Mouse (Mus musculus): ENCODE data around the gene Kcnh1. TPM values are rescaled to one million over a fixed set of nuclear protein-coding genes. Genes with fewer than 3 reads are reported as not detected.

Gene Kcnh1
- polyA plus RNA-seq, 2 experiments = under 0.01 TPM; not detected in 1

GRCm38 (mm10) chr1:192197495-192197894 lies 6.9 kb downstream of the Kcnh1 start:
- TF ChIP-seq CTCF (IDR thresholded peaks at IDR 0.05; ENCODE audit: low read depth) (no peak), EP300 (IDR thresholded peaks at IDR 0.05; ENCODE audit: low read depth) (no peak)
- no peaks in the 10 kb centered on the region for H3K9me3 ChIP-seq (ENCODE audit: control insufficient read depth, low read length)
- no peak overlapping the region for H3K27ac ChIP-seq
- peaks cover 2% of the 10 kb centered on the region; the same call in 1 of the 2 replicates for H3K27me3 ChIP-seq (ENCODE audit: control insufficient read depth, insufficient read depth, low read length)
- WGBS (ENCODE audit: insufficient replicate concordance) = 49% methylated on average over 10 of the region's 10 CpGs
- H3K4me2 ChIP-seq (ENCODE audit: low read depth) = no peak overlapping the region
- H3K9ac ChIP-seq (replicated peaks) = no peak overlapping the region
- no peaks in the 10 kb centered on the region for H3K4me1 ChIP-seq (replicated peaks; ENCODE audit: control insufficient read depth in 2 of 2, insufficient read depth in 2 of 2, low read length in 1 of 2)
- no peaks in the 10 kb centered on the region for H3K36me3 ChIP-seq (replicated peaks; ENCODE audit: control insufficient read depth, insufficient read depth, low read depth)
- no peak overlapping the region for H3K4me3 ChIP-seq (ENCODE audit: insufficient read depth in 1 of 2, low read depth in 2 of 2, low read length in 2 of 2)
- DNase-seq (ENCODE audit: low read depth in 3 of 3, low spot score in 3 of 3) = no peak
- ATAC-seq (ENCODE audit: insufficient read depth) = no peak

DNA sequence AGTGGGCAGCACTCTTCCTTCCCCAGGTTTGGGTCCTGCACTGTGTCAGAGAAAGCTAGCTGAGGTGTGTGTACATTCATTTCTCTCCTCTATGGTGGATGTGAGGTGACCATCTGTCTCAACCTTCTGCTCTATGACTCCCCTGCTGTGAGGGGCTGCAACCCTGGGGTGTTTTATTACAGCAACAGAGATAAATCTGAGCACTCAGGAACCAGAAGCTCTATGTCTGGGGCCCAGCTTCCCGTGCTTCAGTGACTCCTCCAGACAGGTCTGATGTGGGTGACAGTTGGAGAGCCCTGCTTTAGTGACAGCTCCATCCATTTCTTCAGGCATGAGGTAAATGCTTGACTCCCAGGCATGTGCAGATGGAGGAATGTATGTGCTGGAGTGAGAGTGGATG lies 12.4 kb downstream of the Kcnh1 start:
- TF ChIP-seq EP300 (IDR thresholded peaks at IDR 0.05; ENCODE audit: low read depth) = no peak
- TF ChIP-seq CTCF (IDR thresholded peaks at IDR 0.05; ENCODE audit: low read depth) = no peak
- Histone ChIP-seq H3K9me3 (ENCODE audit: control insufficient read depth, low read length) (no peaks in the 10 kb centered on the region), H3K4me2 (ENCODE audit: low read depth) (no peak overlapping the region), H3K36me3 (replicated peaks; ENCODE audit: control insufficient read depth, insufficient read depth, low read depth) (no peaks in the 10 kb centered on the region), H3K4me1 (replicated peaks; ENCODE audit: control insufficient read depth in 2 of 2, insufficient read depth in 2 of 2, low read length in 1 of 2) (no peaks in the 10 kb centered on the region), H3K9ac (replicated peaks) (no peak overlapping the region), H3K4me3 (ENCODE audit: insufficient read depth in 1 of 2, low read depth in 2 of 2, low read length in 2 of 2) (no peak overlapping the region), H3K27me3 (ENCODE audit: control insufficient read depth, insufficient read depth, low read length) (no peaks in the 10 kb centered on the region), H3K27ac (no peak overlapping the region)
- 13% methylated on average over 1 of the region's 1 CpGs for WGBS (ENCODE audit: insufficient replicate concordance)
- ATAC-seq (ENCODE audit: insufficient read depth) = no peak
- DNase-seq (ENCODE audit: low read depth in 3 of 3, low spot score in 3 of 3) = no peak

- DNase-seq (ENCODE audit: low read depth in 3 of 3, low spot score in 3 of 3) = no peak
- no peak for ATAC-seq (ENCODE audit: insufficient read depth)
- WGBS (ENCODE audit: insufficient replicate concordance) = 41% methylated on average over 5 of the region's 5 CpGs
These were observed 17.4 kb downstream of the Kcnh1 start for GRCm38 (mm10) chr1:192207956-192208355.

DNA sequence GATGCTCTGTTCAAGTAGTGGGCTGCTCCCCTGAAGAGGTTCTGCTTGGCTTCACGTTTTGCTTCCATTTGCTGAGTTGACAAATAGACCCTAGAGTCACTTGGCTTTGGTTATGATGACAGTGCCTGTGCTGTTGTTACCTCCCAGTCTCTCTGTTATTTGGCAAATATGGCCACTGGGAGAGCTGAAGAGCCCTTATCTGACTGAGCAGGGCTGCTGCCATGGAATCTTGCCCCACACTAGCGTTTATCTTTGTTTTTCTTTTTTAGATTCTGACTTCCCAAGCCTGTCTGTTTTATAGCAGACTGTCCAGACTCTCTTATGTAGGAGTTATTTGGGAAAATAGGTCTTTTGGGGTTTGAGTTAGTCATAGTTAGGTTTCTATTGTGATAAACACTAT lies 21.9 kb downstream of the Kcnh1 start:
- Histone ChIP-seq H3K9ac (replicated peaks) (no peak overlapping the region), H3K9me3 (ENCODE audit: control insufficient read depth, low read length) (no peaks in the 10 kb centered on the region), H3K4me1 (replicated peaks; ENCODE audit: control insufficient read depth in 2 of 2, insufficient read depth in 2 of 2, low read length in 1 of 2) (no peaks in the 10 kb centered on the region), H3K27me3 (ENCODE audit: control insufficient read depth, insufficient read depth, low read length) (no peaks in the 10 kb centered on the region), H3K27ac (no peak overlapping the region), H3K36me3 (replicated peaks; ENCODE audit: control insufficient read depth, insufficient read depth, low read depth) (no peaks in the 10 kb centered on the region), H3K4me2 (ENCODE audit: low read depth) (no peak overlapping the region), H3K4me3 (ENCODE audit: insufficient read depth in 1 of 2, low read depth in 2 of 2, low read length in 2 of 2) (no peak overlapping the region)
- WGBS (ENCODE audit: insufficient replicate concordance) = 48% methylated on average over 2 of the region's 2 CpGs
- DNase-seq (ENCODE audit: low read depth in 3 of 3, low spot score in 3 of 3) (no peak), ATAC-seq (ENCODE audit: insufficient read depth) (no peak)
- TF ChIP-seq CTCF (IDR thresholded peaks at IDR 0.05; ENCODE audit: low read depth) = no peak
- TF ChIP-seq EP300 (IDR thresholded peaks at IDR 0.05; ENCODE audit: low read depth) = no peak

More at GRCm38 (mm10) chr1:192207956-192208355, 17.4 kb downstream of the Kcnh1 start:
- no peaks in the 10 kb centered on the region for H3K4me1 ChIP-seq (replicated peaks; ENCODE audit: control insufficient read depth in 2 of 2, insufficient read depth in 2 of 2, low read length in 1 of 2)
- H3K36me3 ChIP-seq (replicated peaks; ENCODE audit: control insufficient read depth, insufficient read depth, low read depth) = no peaks in the 10 kb centered on the region
- no peaks in the 10 kb centered on the region for H3K9me3 ChIP-seq (ENCODE audit: control insufficient read depth, low read length)
- H3K9ac ChIP-seq (replicated peaks) = no peak overlapping the region
- no peak for TF ChIP-seq EP300 (IDR thresholded peaks at IDR 0.05; ENCODE audit: low read depth)
- TF ChIP-seq CTCF (IDR thresholded peaks at IDR 0.05; ENCODE audit: low read depth) = no peak
- no peak overlapping the region for H3K27ac ChIP-seq
- no peak overlapping the region for H3K4me3 ChIP-seq (ENCODE audit: insufficient read depth in 1 of 2, low read depth in 2 of 2, low read length in 2 of 2)
- H3K4me2 ChIP-seq (ENCODE audit: low read depth) = no peak overlapping the region
- H3K27me3 ChIP-seq (ENCODE audit: control insufficient read depth, insufficient read depth, low read length) = no peaks in the 10 kb centered on the region

DNA sequence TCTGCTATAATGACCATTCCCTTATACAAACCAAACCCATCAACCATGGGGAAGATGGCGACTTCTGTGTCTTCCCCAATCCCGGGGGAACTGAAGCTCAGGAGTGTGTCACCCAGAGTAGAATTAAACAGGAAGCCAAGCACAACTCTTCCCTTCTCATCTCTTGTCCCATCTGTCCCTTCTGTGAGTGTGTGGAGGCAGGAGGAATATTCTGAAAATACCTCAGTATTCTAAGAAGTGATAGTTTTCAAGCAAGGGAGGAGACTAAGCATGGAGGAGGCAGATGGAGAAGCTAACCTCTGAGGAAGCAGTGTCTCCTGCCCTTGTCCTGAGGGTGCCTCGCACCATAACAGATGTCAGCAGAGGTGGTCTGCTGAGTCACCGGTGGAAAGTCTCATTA lies 24.1 kb downstream of the Kcnh1 start:
- H3K4me2 ChIP-seq (ENCODE audit: low read depth) = no peak overlapping the region
- DNase-seq (ENCODE audit: low read depth in 3 of 3, low spot score in 3 of 3) = no peak
- ATAC-seq (ENCODE audit: insufficient read depth) = no peak
- H3K27me3 ChIP-seq (ENCODE audit: control insufficient read depth, insufficient read depth, low read length) = no peaks in the 10 kb centered on the region
- 59% methylated on average over 4 of the region's 4 CpGs for WGBS (ENCODE audit: insufficient replicate concordance)
- no peaks in the 10 kb centered on the region for H3K4me1 ChIP-seq (replicated peaks; ENCODE audit: control insufficient read depth in 2 of 2, insufficient read depth in 2 of 2, low read length in 1 of 2)
- TF ChIP-seq EP300 (IDR thresholded peaks at IDR 0.05; ENCODE audit: low read depth) (no peak), CTCF (IDR thresholded peaks at IDR 0.05; ENCODE audit: low read depth) (no peak)
- no peak overlapping the region for H3K27ac ChIP-seq
- H3K4me3 ChIP-seq (ENCODE audit: insufficient read depth in 1 of 2, low read depth in 2 of 2, low read length in 2 of 2) = no peak overlapping the region
- no peak overlapping the region for H3K9ac ChIP-seq (replicated peaks)
- no peaks in the 10 kb centered on the region for H3K36me3 ChIP-seq (replicated peaks; ENCODE audit: control insufficient read depth, insufficient read depth, low read depth)
- H3K9me3 ChIP-seq (ENCODE audit: control insufficient read depth, low read length) = no peaks in the 10 kb centered on the region

Data from liver, embryonic 14.5 days (tissue).